Mouse (Mus musculus): ENCODE results near the gene Fermt3. TPM values are rescaled to one million over a fixed set of nuclear protein-coding genes. Genes with fewer than 3 reads are reported as not detected.

Fermt3 gene
- polyA plus RNA-seq, 1 experiment from 2014 or later = 3.5 TPM

DNA sequence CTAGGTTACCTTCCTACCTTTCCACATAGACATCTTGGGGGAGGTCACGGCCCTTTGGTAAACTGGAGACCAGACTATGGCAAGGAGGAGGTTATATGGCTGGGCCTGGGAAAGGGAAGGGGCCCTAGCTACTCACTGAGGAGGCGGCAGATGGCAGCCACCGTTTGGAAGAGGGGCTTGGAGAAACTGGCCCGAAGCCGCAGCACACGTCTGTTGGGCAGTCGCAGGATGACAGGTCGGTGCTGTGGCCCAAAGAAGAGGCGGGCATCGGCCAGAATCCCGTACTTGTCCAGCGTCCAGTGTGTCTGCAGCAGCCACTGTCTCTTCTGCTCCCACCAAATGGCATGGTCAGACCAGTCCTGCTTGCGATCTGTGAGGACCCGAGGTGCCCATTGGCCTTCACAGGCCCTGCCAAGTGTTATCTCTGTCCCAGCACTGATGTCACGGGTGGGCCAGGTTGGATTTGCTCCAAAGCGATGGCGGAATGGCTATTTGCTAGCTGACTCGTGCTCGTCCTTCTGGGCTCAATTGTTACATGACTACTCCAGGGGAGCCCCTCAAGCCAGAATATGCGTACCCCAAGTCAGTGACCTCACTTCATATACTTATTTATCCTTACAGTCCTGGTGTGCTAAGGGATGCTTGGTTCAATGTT is 4.7 kb downstream of the Fermt3 start:
- Histone ChIP-seq H3K4me3 (ENCODE audit: low read depth, low read length) (no peak overlapping the region), H3K4me1 (ENCODE audit: control insufficient read depth, insufficient read depth, low read length) (no peaks in the 10 kb centered on the region), H3K4me2 (ENCODE audit: low read length) (no peak overlapping the region), H3K9ac (ENCODE audit: low read depth, low read length) (no peak overlapping the region), H3K27me3 (ENCODE audit: control insufficient read depth, insufficient read depth, low read depth, low read length) (no peaks in the 10 kb centered on the region), H3K36me3 (ENCODE audit: control insufficient read depth, insufficient read depth, low read length) (0 out of 2 replicates have a peak, but pooled peaks cover 2% of the 10 kb centered on the region), H3K27ac (ENCODE audit: low read length) (no peak overlapping the region), H3K9me3 (replicated peaks; ENCODE audit: control insufficient read depth, low read length, poor library complexity, severe bottlenecking) (no peaks in the 10 kb centered on the region)
- no peak for ATAC-seq
- WGBS = 91% methylated on average over 20 of the region's 20 CpGs

- 84% methylated on average over 9 of the region's 9 CpGs for WGBS
- H3K9ac ChIP-seq (ENCODE audit: low read depth, low read length) = no peak overlapping the region
- no peak for ATAC-seq
Measured at GRCm38 (mm10) chr19:7013984-7014383, 5.3 kb downstream of the Fermt3 start.

GRCm38 (mm10) chr19:7012426-7012825 is 6.8 kb downstream of the Fermt3 start:
- no peak for ATAC-seq
- 78% methylated on average over 4 of the region's 4 CpGs for WGBS
- Histone ChIP-seq H3K4me2 (ENCODE audit: low read length) (no peak overlapping the region), H3K27ac (ENCODE audit: low read length) (no peak overlapping the region), H3K4me1 (ENCODE audit: control insufficient read depth, insufficient read depth, low read length) (no peaks in the 10 kb centered on the region), H3K4me3 (ENCODE audit: low read depth, low read length) (no peak overlapping the region), H3K27me3 (ENCODE audit: control insufficient read depth, insufficient read depth, low read depth, low read length) (no peaks in the 10 kb centered on the region), H3K36me3 (ENCODE audit: control insufficient read depth, insufficient read depth, low read length) (no peaks in the 10 kb centered on the region), H3K9me3 (replicated peaks; ENCODE audit: control insufficient read depth, low read length, poor library complexity, severe bottlenecking) (no peaks in the 10 kb centered on the region), H3K9ac (ENCODE audit: low read depth, low read length) (no peak overlapping the region)

More at GRCm38 (mm10) chr19:7013984-7014383, 5.3 kb downstream of the Fermt3 start:
- H3K27ac ChIP-seq (ENCODE audit: low read length) = no peak overlapping the region
- H3K4me2 ChIP-seq (ENCODE audit: low read length) = no peak overlapping the region
- no peaks in the 10 kb centered on the region for H3K27me3 ChIP-seq (ENCODE audit: control insufficient read depth, insufficient read depth, low read depth, low read length)
- H3K4me3 ChIP-seq (ENCODE audit: low read depth, low read length) = no peak overlapping the region
- H3K36me3 ChIP-seq (ENCODE audit: control insufficient read depth, insufficient read depth, low read length) = 0 out of 2 replicates have a peak, but pooled peaks cover 2% of the 10 kb centered on the region
- no peaks in the 10 kb centered on the region for H3K9me3 ChIP-seq (replicated peaks; ENCODE audit: control insufficient read depth, low read length, poor library complexity, severe bottlenecking)
- H3K4me1 ChIP-seq (ENCODE audit: control insufficient read depth, insufficient read depth, low read length) = no peaks in the 10 kb centered on the region

DNA sequence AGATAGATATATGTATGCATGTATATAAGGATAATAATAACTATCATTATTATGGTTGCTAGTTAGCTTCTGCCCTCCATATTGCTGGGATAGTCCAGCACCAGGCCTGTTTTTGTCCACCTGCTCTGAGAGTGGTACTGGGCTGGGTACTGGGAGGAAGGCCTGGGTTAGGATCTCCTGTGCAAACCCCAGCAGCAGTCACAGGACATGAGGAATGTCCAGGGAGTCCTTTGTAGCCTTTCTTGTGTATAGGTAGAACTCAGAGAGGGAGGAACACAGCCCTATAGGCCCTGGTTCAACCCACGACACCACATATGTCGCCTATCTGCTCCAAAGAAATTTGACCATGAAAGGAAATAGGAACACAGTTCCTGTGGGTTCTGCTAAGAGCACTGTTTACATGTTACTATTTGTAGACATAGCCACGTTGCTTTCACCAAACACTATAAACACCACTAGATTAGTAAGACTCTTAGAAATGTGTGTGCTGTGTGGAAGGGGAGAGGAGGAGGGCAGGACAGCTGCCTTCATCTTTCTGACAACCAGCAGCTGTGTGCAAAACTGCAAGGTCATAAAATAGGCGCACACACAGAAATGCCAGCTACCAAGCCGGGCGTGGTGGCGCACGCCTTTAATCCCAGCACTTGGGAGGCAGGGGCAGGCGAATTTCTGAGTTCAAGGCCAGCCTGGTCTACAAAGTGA is 12.2 kb downstream of the Fermt3 start:
- Histone ChIP-seq H3K9ac (ENCODE audit: low read depth, low read length) (no peak overlapping the region), H3K27me3 (ENCODE audit: control insufficient read depth, insufficient read depth, low read depth, low read length) (no peaks in the 10 kb centered on the region), H3K4me3 (ENCODE audit: low read depth, low read length) (no peak overlapping the region), H3K9me3 (replicated peaks; ENCODE audit: control insufficient read depth, low read length, poor library complexity, severe bottlenecking) (no peaks in the 10 kb centered on the region), H3K4me2 (ENCODE audit: low read length) (no peak overlapping the region), H3K4me1 (ENCODE audit: control insufficient read depth, insufficient read depth, low read length) (no peaks in the 10 kb centered on the region), H3K27ac (ENCODE audit: low read length) (no peak overlapping the region), H3K36me3 (ENCODE audit: control insufficient read depth, insufficient read depth, low read length) (no peaks in the 10 kb centered on the region)
- 91% methylated on average over 9 of the region's 9 CpGs for WGBS
- no peak for ATAC-seq

- H3K4me2 ChIP-seq (ENCODE audit: low read length) = no peak overlapping the region
- no peak for ATAC-seq
- peaks cover 10% of the 10 kb centered on the region for H3K36me3 ChIP-seq (ENCODE audit: control insufficient read depth, insufficient read depth, low read length)
- H3K4me3 ChIP-seq (ENCODE audit: low read depth, low read length) = no peak overlapping the region
- H3K9me3 ChIP-seq (replicated peaks; ENCODE audit: control insufficient read depth, low read length, poor library complexity, severe bottlenecking) = no peaks in the 10 kb centered on the region; the same call in 1 of the 2 replicates
- H3K27ac ChIP-seq (ENCODE audit: low read length) = no peak overlapping the region
- peaks cover 25% of the 10 kb centered on the region for H3K4me1 ChIP-seq (ENCODE audit: control insufficient read depth, insufficient read depth, low read length)
- H3K9ac ChIP-seq (ENCODE audit: low read depth, low read length) = no peak overlapping the region
- H3K27me3 ChIP-seq (ENCODE audit: control insufficient read depth, insufficient read depth, low read depth, low read length) = no peaks in the 10 kb centered on the region
- WGBS = 92% methylated on average over 19 of the region's 19 CpGs
Measured at GRCm38 (mm10) chr19:6999360-7000063, 19.8 kb downstream of the Fermt3 start.

GRCm38 (mm10) chr19:6997721-6998290 is 21.5 kb downstream of the Fermt3 start:
- H3K4me1 ChIP-seq (ENCODE audit: control insufficient read depth, insufficient read depth, low read length) = peaks cover 32% of the 10 kb centered on the region
- 85% methylated on average over 9 of the region's 9 CpGs for WGBS
- no peak overlapping the region for H3K27ac ChIP-seq (ENCODE audit: low read length)
- ATAC-seq = no peak
- H3K9ac ChIP-seq (ENCODE audit: low read depth, low read length) = no peak overlapping the region
- H3K27me3 ChIP-seq (ENCODE audit: control insufficient read depth, insufficient read depth, low read depth, low read length) = no peaks in the 10 kb centered on the region
- H3K4me2 ChIP-seq (ENCODE audit: low read length) = no peak overlapping the region
- no peaks in the 10 kb centered on the region; the same call in 1 of the 2 replicates for H3K9me3 ChIP-seq (replicated peaks; ENCODE audit: control insufficient read depth, low read length, poor library complexity, severe bottlenecking)
- H3K4me3 ChIP-seq (ENCODE audit: low read depth, low read length) = no peak overlapping the region
- peaks cover 10% of the 10 kb centered on the region for H3K36me3 ChIP-seq (ENCODE audit: control insufficient read depth, insufficient read depth, low read length)

DNA sequence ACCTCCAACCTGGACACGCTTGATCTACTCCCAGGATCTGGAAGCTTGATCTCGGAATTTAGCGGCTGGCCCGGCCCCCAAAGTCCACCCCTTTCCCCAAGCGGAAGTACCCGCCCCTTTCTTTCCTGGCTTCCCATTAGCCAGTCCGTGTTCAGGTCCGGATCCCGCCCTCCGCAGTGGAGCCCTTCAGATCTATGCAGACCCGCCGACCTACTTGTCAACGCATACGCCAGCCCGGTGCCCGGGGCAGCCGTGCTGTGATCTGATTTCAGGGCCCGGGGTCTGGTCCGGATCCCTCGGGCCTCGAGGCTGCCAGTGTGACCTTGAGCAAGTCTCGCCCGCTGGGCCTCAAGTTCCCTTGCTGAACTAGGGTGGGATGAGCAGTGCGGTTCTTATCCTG is 23.3 kb downstream of the Fermt3 start, which contains the start of the genes Nudt22 and Trpt1:
Nudt22 (minus strand) TSS at position 112 of the 400 bp plus-strand sequence.
Trpt1 (plus strand) TSS at position 126 of the 400 bp plus-strand sequence.
- Histone ChIP-seq H3K4me1 (ENCODE audit: control insufficient read depth, insufficient read depth, low read length) (peaks cover 37% of the 10 kb centered on the region), H3K27me3 (ENCODE audit: control insufficient read depth, insufficient read depth, low read depth, low read length) (no peaks in the 10 kb centered on the region), H3K4me3 (ENCODE audit: low read depth, low read length) (peak within 1 kb of the TSS; percentile 45), H3K36me3 (ENCODE audit: control insufficient read depth, insufficient read depth, low read length) (peaks cover 10% of the 10 kb centered on the region), H3K9me3 (replicated peaks; ENCODE audit: control insufficient read depth, low read length, poor library complexity, severe bottlenecking) (no peaks in the 10 kb centered on the region; the same call in 1 of the 2 replicates), H3K27ac (ENCODE audit: low read length) (peak within 1 kb of the TSS; percentile 9), H3K4me2 (ENCODE audit: low read length) (peak within 1 kb of the TSS; percentile 71), H3K9ac (ENCODE audit: low read depth, low read length) (peak within 1 kb of the TSS; percentile 58)
- ATAC-seq = peak; percentile 68
- under 1% methylated on average over 24 of the region's 24 CpGs for WGBS

GRCm38 (mm10) chr19:6995255-6995991 is 23.8 kb downstream of the Fermt3 start:
- Histone ChIP-seq H3K4me1 (ENCODE audit: control insufficient read depth, insufficient read depth, low read length) (peaks cover 37% of the 10 kb centered on the region), H3K27ac (ENCODE audit: low read length) (no peak overlapping the region)
- WGBS = 48% methylated on average over 20 of the region's 21 CpGs

More at GRCm38 (mm10) chr19:6995255-6995991, 23.8 kb downstream of the Fermt3 start:
- Histone ChIP-seq H3K4me3 (ENCODE audit: low read depth, low read length) (peak overlapping the region; percentile 45), H3K36me3 (ENCODE audit: control insufficient read depth, insufficient read depth, low read length) (peaks cover 10% of the 10 kb centered on the region), H3K27me3 (ENCODE audit: control insufficient read depth, insufficient read depth, low read depth, low read length) (no peaks in the 10 kb centered on the region), H3K9ac (ENCODE audit: low read depth, low read length) (peak overlapping the region; percentile 58), H3K4me2 (ENCODE audit: low read length) (peak overlapping the region; percentile 71), H3K9me3 (replicated peaks; ENCODE audit: control insufficient read depth, low read length, poor library complexity, severe bottlenecking) (no peaks in the 10 kb centered on the region; the same call in 1 of the 2 replicates)
- ATAC-seq = no peak

Data from midbrain, embryonic 16.5 days (tissue).